Mouse (Mus musculus): ENCODE data around the gene Dpp7. TPM values are rescaled to one million over a fixed set of nuclear protein-coding genes. Genes with fewer than 3 reads are reported as not detected.
A peak's percentile ranks its signal among the peaks of the same experiment; 100 is the strongest.

The Dpp7 gene
- total RNA-seq, 1 experiment = 60.2 TPM

DNA sequence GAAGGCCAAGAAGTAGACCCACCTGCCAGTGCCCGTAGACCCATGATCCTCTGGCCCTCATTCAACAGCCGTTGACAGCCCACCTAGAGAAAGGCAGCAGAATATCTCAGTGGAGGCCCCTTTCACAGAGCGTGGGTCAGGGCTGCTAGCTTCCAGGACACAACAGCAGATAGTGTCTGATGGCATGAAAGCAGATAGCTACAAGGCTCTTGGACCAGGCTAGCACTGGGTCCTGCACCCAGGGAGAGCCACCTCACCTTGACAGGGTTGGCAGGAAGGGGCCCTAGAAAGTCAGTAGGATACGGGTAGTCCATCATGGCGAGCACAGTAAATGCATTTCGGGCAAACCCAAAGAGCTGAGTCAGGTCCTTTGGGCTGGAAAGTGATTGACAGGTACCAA, 1.9 kb downstream of the Dpp7 start:
- H3K4me1 ChIP-seq (ENCODE audit: control insufficient read depth in 2 of 2, insufficient read depth in 2 of 2, low read length in 2 of 2, poor library complexity in 1 of 2) = peaks cover 0 to 6% of the 10 kb centered on the region in 2 experiments; a peak in 1 of 4 replicates
- no peak overlapping the region for H3K9ac ChIP-seq (ENCODE audit: insufficient read depth, low read depth, low read length, poor library complexity, severe bottlenecking)
- H3K36me3 ChIP-seq (ENCODE audit: control insufficient read depth, insufficient read depth, low read length, poor library complexity, severe bottlenecking) = peaks cover 41% of the 10 kb centered on the region
- no peak for DNase-seq (ENCODE audit: low read depth, low spot score)
- TF ChIP-seq ZNF384 (IDR thresholded peaks at IDR 0.05; ENCODE audit: low read depth, low read length) = no peak
- peak; percentile 32; the same call in 1 of the 2 replicates for TF ChIP-seq MAFK (IDR thresholded peaks at IDR 0.05; ENCODE audit: insufficient read depth, low read depth, low read length)
- TF ChIP-seq CHD2 (IDR thresholded peaks at IDR 0.05; ENCODE audit: low read depth, low read length) = no peak
- TF ChIP-seq HCFC1 (IDR thresholded peaks at IDR 0.05; ENCODE audit: borderline replicate concordance, insufficient read depth, low read length) = no peak
- TF ChIP-seq ZC3H11A (IDR thresholded peaks at IDR 0.05; ENCODE audit: borderline replicate concordance, low read depth, low read length) = no peak
- no peaks in the 10 kb centered on the region for H3K9me3 ChIP-seq (ENCODE audit: control insufficient read depth, insufficient read depth, low read depth, low read length)
- in situ Hi-C loops (cut with MboI; ENCODE audit: low sequenced_read_pairs in 2 of 2, unreplicated experiment in 2 of 2) = no loop called here
- no peak overlapping the region for H3K4me3 ChIP-seq (ENCODE audit: insufficient read depth in 1 of 2, low read depth in 1 of 2, low read length in 2 of 2, poor library complexity in 1 of 2, severe bottlenecking in 1 of 2)
- no peak overlapping the region for H3K27ac ChIP-seq (ENCODE audit: insufficient read depth, low read depth, low read length, poor library complexity, severe bottlenecking)

DNA sequence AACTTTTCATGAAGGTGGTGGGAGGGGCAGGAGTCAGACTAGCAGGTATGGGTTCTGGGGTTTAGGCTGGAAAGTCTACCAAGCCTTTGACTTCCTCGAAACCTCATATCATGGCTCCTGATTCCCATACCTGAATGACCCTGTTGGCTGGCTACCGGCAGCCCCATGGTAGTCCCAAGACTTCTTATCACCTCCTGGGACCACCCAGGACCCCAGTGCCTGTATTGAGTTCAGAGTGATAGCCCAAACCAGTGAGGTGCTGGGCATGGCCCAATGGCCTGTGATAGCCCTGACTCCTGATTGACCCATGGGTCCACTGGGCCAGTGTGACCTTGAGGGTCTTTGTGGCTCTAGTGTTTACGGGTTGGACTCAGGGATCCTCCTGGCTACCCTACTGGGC, 5.5 kb downstream of the Dpp7 start:
- DNase-seq (ENCODE audit: low read depth, low spot score) = no peak
- Histone ChIP-seq H3K9ac (ENCODE audit: insufficient read depth, low read depth, low read length, poor library complexity, severe bottlenecking) (no peak overlapping the region), H3K4me3 (ENCODE audit: insufficient read depth in 1 of 2, low read depth in 1 of 2, low read length in 2 of 2, poor library complexity in 1 of 2, severe bottlenecking in 1 of 2) (no peak overlapping the region), H3K4me1 (ENCODE audit: control insufficient read depth in 2 of 2, insufficient read depth in 2 of 2, low read length in 2 of 2, poor library complexity in 1 of 2) (no peaks in the 10 kb centered on the region), H3K9me3 (ENCODE audit: control insufficient read depth, insufficient read depth, low read depth, low read length) (no peaks in the 10 kb centered on the region), H3K36me3 (ENCODE audit: control insufficient read depth, insufficient read depth, low read length, poor library complexity, severe bottlenecking) (peaks cover 67% of the 10 kb centered on the region), H3K27ac (ENCODE audit: insufficient read depth, low read depth, low read length, poor library complexity, severe bottlenecking) (no peak overlapping the region)
- in situ Hi-C loops (cut with MboI; ENCODE audit: low sequenced_read_pairs in 2 of 2, unreplicated experiment in 2 of 2) = no loop called here
- TF ChIP-seq ZNF384 (IDR thresholded peaks at IDR 0.05; ENCODE audit: low read depth, low read length) (no peak), CHD2 (IDR thresholded peaks at IDR 0.05; ENCODE audit: low read depth, low read length) (no peak), HCFC1 (IDR thresholded peaks at IDR 0.05; ENCODE audit: borderline replicate concordance, insufficient read depth, low read length) (no peak), MAFK (IDR thresholded peaks at IDR 0.05; ENCODE audit: insufficient read depth, low read depth, low read length) (no peak), ZC3H11A (IDR thresholded peaks at IDR 0.05; ENCODE audit: borderline replicate concordance, low read depth, low read length) (no peak)

DNA sequence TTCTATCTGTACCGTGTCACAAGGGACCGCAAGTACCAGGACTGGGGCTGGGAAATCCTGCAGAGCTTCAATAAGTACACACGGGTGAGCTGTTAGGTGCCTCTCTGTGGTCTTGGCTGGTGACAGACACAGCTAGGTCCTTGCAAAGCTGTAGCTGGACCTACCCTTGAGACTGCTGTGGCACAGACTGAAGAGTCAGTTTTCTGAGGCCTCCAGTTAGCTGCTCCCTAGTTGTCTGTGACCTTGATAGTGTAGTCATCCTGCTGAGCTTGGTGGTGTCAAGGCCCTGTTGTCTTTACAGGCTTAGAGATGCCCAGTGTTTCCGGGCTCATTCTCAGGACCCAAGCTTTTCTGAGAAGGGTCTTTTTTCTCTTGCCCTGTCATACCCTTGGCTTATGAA, 6.7 kb downstream of the Dpp7 start:
- no peak overlapping the region for H3K9ac ChIP-seq (ENCODE audit: insufficient read depth, low read depth, low read length, poor library complexity, severe bottlenecking)
- H3K36me3 ChIP-seq (ENCODE audit: control insufficient read depth, insufficient read depth, low read length, poor library complexity, severe bottlenecking) = peaks cover 76% of the 10 kb centered on the region

DNA sequence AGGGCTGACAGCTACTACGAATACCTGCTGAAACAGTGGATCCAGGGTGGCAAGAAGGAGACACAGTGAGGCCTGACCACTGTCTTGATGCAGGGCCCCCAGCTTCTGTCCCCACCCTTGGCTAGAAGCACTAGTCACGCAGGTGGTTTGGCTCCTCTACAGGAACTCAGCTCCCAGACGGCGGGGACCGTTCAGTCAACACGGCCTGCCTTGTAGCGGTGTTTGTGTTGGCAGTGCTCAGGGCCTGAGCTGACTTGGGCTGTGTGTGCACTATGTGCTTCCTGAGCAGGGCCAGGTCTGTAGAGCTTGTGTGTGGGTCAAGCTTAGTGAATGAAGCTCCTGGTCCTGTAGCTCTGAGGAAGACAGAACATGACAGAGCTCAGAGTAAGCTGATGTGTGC, 8.0 kb downstream of the Dpp7 start:
- Histone ChIP-seq H3K4me1 (ENCODE audit: control insufficient read depth in 2 of 2, insufficient read depth in 2 of 2, low read length in 2 of 2, poor library complexity in 1 of 2) (no peaks in the 10 kb centered on the region), H3K9me3 (ENCODE audit: control insufficient read depth, insufficient read depth, low read depth, low read length) (no peaks in the 10 kb centered on the region), H3K27ac (ENCODE audit: insufficient read depth, low read depth, low read length, poor library complexity, severe bottlenecking) (no peak overlapping the region), H3K4me3 (ENCODE audit: insufficient read depth in 1 of 2, low read depth in 1 of 2, low read length in 2 of 2, poor library complexity in 1 of 2, severe bottlenecking in 1 of 2) (no peak overlapping the region), H3K9ac (ENCODE audit: insufficient read depth, low read depth, low read length, poor library complexity, severe bottlenecking) (no peak overlapping the region), H3K36me3 (ENCODE audit: control insufficient read depth, insufficient read depth, low read length, poor library complexity, severe bottlenecking) (peaks cover 76% of the 10 kb centered on the region)
- no peak for DNase-seq (ENCODE audit: low read depth, low spot score)
- in situ Hi-C loops (cut with MboI; ENCODE audit: low sequenced_read_pairs in 2 of 2, unreplicated experiment in 2 of 2) = no loop called here
- no peak for TF ChIP-seq HCFC1 (IDR thresholded peaks at IDR 0.05; ENCODE audit: borderline replicate concordance, insufficient read depth, low read length)
- TF ChIP-seq ZC3H11A (IDR thresholded peaks at IDR 0.05; ENCODE audit: borderline replicate concordance, low read depth, low read length) = no peak
- TF ChIP-seq CHD2 (IDR thresholded peaks at IDR 0.05; ENCODE audit: low read depth, low read length) = no peak
- no peak for TF ChIP-seq MAFK (IDR thresholded peaks at IDR 0.05; ENCODE audit: insufficient read depth, low read depth, low read length)
- no peak for TF ChIP-seq ZNF384 (IDR thresholded peaks at IDR 0.05; ENCODE audit: low read depth, low read length)

More for the DNA sequence above, 6.7 kb downstream of the Dpp7 start:
- no peak for DNase-seq (ENCODE audit: low read depth, low spot score)
- Histone ChIP-seq H3K9me3 (ENCODE audit: control insufficient read depth, insufficient read depth, low read depth, low read length) (no peaks in the 10 kb centered on the region), H3K4me1 (ENCODE audit: control insufficient read depth in 2 of 2, insufficient read depth in 2 of 2, low read length in 2 of 2, poor library complexity in 1 of 2) (no peaks in the 10 kb centered on the region), H3K27ac (ENCODE audit: insufficient read depth, low read depth, low read length, poor library complexity, severe bottlenecking) (no peak overlapping the region), H3K4me3 (ENCODE audit: insufficient read depth in 1 of 2, low read depth in 1 of 2, low read length in 2 of 2, poor library complexity in 1 of 2, severe bottlenecking in 1 of 2) (no peak overlapping the region)
- in situ Hi-C loops (cut with MboI; ENCODE audit: low sequenced_read_pairs in 2 of 2, unreplicated experiment in 2 of 2) = no loop called here
- no peak for TF ChIP-seq MAFK (IDR thresholded peaks at IDR 0.05; ENCODE audit: insufficient read depth, low read depth, low read length)
- TF ChIP-seq ZC3H11A (IDR thresholded peaks at IDR 0.05; ENCODE audit: borderline replicate concordance, low read depth, low read length) = no peak
- TF ChIP-seq ZNF384 (IDR thresholded peaks at IDR 0.05; ENCODE audit: low read depth, low read length) = no peak
- TF ChIP-seq CHD2 (IDR thresholded peaks at IDR 0.05; ENCODE audit: low read depth, low read length) = no peak
- no peak for TF ChIP-seq HCFC1 (IDR thresholded peaks at IDR 0.05; ENCODE audit: borderline replicate concordance, insufficient read depth, low read length)

DNA sequence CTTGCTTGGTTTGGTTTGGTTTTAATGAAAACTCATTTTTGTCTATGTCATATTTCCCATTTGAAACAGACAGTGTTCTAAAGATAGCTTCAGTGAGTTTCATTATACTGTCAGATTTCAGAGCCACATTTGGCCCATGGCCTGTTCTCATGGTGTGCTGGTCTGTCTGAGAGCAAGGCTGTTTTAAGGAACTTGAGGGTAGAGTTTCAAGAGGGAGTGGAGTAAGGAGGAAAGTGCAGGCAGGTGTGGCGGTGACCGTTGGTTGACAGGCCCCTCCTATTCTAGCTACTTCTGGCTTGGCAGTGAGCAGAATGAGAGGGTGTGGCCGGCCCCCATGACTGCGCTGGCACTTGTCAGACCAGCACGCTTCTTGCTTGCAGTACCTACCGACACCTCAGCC, 17.9 kb downstream of the Dpp7 start:
- H3K4me1 ChIP-seq (ENCODE audit: control insufficient read depth in 2 of 2, insufficient read depth in 2 of 2, low read length in 2 of 2, poor library complexity in 1 of 2) = peaks cover 0 to 4% of the 10 kb centered on the region in 2 experiments; a peak in 1 of 4 replicates
- TF ChIP-seq MAFK (IDR thresholded peaks at IDR 0.05; ENCODE audit: insufficient read depth, low read depth, low read length) (no peak), HCFC1 (IDR thresholded peaks at IDR 0.05; ENCODE audit: borderline replicate concordance, insufficient read depth, low read length) (no peak), CHD2 (IDR thresholded peaks at IDR 0.05; ENCODE audit: low read depth, low read length) (no peak), ZNF384 (IDR thresholded peaks at IDR 0.05; ENCODE audit: low read depth, low read length) (no peak), ZC3H11A (IDR thresholded peaks at IDR 0.05; ENCODE audit: borderline replicate concordance, low read depth, low read length) (no peak)
- no peak overlapping the region for H3K9ac ChIP-seq (ENCODE audit: insufficient read depth, low read depth, low read length, poor library complexity, severe bottlenecking)
- DNase-seq (ENCODE audit: low read depth, low spot score) = no peak
- in situ Hi-C loops (cut with MboI; ENCODE audit: low sequenced_read_pairs in 2 of 2, unreplicated experiment in 2 of 2) = no loop called here
- no peak overlapping the region for H3K27ac ChIP-seq (ENCODE audit: insufficient read depth, low read depth, low read length, poor library complexity, severe bottlenecking)
- H3K36me3 ChIP-seq (ENCODE audit: control insufficient read depth, insufficient read depth, low read length, poor library complexity, severe bottlenecking) = peaks cover 45% of the 10 kb centered on the region
- no peak overlapping the region for H3K4me3 ChIP-seq (ENCODE audit: insufficient read depth in 1 of 2, low read depth in 1 of 2, low read length in 2 of 2, poor library complexity in 1 of 2, severe bottlenecking in 1 of 2)
- H3K9me3 ChIP-seq (ENCODE audit: control insufficient read depth, insufficient read depth, low read depth, low read length) = no peaks in the 10 kb centered on the region

Data from ES-E14 (cell line).